Mouse (Mus musculus) gastrocnemius, adult 2 months (tissue): ENCODE results near the gene Ctrb1. TPM values are rescaled to one million over a fixed set of nuclear protein-coding genes. Genes with fewer than 3 reads are reported as not detected.
A peak's percentile ranks its signal among the peaks of the same experiment; 100 is the strongest.

Experiments used
- DNase-seq: peaks from one replicate; pipeline ENCODE4 v3.0.0; 2022
- H3K27ac ChIP-seq: fragments of 200-600 bp; 2 replicates; pipeline ENCODE4 v1.8.1; 2022; ENCODE audit warnings: mild to moderate bottlenecking
- H3K4me3 ChIP-seq: fragments of 200-600 bp; 2 replicates; pipeline ENCODE4 v1.8.1; 2022; ENCODE audit warnings: mild to moderate bottlenecking, moderate library complexity
- CTCF ChIP-seq: fragments of 200-600 bp; IDR thresholded peaks from 2 replicates; pipeline ENCODE4 v1.8.1; 2022; ENCODE audit warnings: antibody characterized with exemption, mild to moderate bottlenecking, moderate library complexity
- intact Hi-C: fragments of 180-260 bp; cut with DNase I; formaldehyde crosslinking; loops from one replicate; pipeline ENCODE4 v1.15.1; 2025
- total RNA-seq, 2 experiments: library from RNA; stranded (reverse); gene quantifications; 2 replicates each; pipeline ENCODE4 v1.2.3; 2021

The Ctrb1 gene
- total RNA-seq, 2 experiments from 2014 or later: not detected

DNA sequence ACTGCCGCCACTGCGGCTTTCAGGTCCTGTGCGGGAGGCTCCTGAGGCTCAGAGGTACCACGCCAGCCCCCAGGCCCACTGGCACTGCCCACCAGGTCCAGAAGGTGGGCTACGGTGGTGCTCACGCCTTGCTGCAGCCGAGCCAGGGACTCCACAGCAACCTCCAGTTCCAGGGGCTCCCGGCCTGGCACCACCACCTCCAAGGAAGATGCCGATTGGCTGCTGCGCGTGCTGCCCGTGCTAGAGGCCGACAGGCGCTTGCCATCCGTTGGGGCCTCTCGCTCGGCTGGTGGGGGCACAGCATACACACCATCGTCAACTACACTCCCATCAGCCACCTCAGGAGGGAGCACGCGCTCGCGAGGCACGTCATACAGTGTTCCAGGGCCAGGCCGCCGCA is 23.0 kb upstream of the Ctrb1 start:
- no peak for DNase-seq
- no peak overlapping the region for H3K27ac ChIP-seq
- H3K4me3 ChIP-seq: no peak overlapping the region
- TF ChIP-seq CTCF: no peak
- intact Hi-C loops: loop anchor here (5.0 kb wide), 1 partner anchor 37 kb away; no protein-coding TSS in a partner anchor

DNA sequence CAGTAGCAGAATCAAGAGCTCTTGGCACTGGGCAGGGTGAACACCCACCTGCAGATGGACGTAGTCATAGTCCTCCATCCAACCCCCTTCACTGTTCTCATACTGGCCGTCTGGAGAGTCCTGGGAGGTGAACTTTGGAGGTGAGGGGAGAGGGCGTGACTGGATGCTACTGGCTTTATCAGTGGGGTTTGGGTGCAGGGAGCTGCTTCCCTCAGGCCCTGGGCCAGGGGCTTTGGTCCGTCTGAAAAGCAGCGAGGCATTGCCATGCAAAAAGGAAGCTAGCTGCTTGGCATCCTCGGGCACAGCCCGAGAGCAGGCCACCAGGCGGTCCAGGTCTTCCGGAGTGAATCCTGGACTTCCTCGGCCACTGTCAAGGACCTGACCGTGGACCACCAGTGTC is 22.5 kb upstream of the Ctrb1 start:
- no peak overlapping the region for H3K27ac ChIP-seq
- intact Hi-C loops: loop anchor here (5.0 kb wide), 1 partner anchor 36 kb away; no protein-coding TSS in a partner anchor
- no peak for TF ChIP-seq CTCF
- no peak overlapping the region for H3K4me3 ChIP-seq
- no peak for DNase-seq

- Histone ChIP-seq H3K4me3 (no peak overlapping the region), H3K27ac (no peak overlapping the region)
- peak; percentile 95 for TF ChIP-seq CTCF
- intact Hi-C loops: loop anchor here (1.0 to 5.0 kb wide), 2 partner anchors 35 to 113 kb away; no protein-coding TSS in a partner anchor
- peak; percentile 86 for DNase-seq
Observed at GRCm38 (mm10) chr8:111712588-111712987, 21.8 kb upstream of the Ctrb1 start.

- intact Hi-C loops: loop anchor here (1.0 to 5.0 kb wide), 2 partner anchors 35 to 113 kb away; no protein-coding TSS in a partner anchor
- DNase-seq: no peak
Observed at GRCm38 (mm10) chr8:111712135-111712534, 21.3 kb upstream of the Ctrb1 start.

GRCm38 (mm10) chr8:111710777-111711485 is 20.1 kb upstream of the Ctrb1 start:
- intact Hi-C loops: loop anchor here (5.0 kb wide), 1 partner anchor 34 kb away; no protein-coding TSS in a partner anchor
- no peak for TF ChIP-seq CTCF
- Histone ChIP-seq H3K4me3 (no peak overlapping the region), H3K27ac (no peak overlapping the region)
- no peak for DNase-seq

More at GRCm38 (mm10) chr8:111712135-111712534, 21.3 kb upstream of the Ctrb1 start:
- TF ChIP-seq CTCF: no peak
- H3K4me3 ChIP-seq: no peak overlapping the region
- H3K27ac ChIP-seq: no peak overlapping the region

- Histone ChIP-seq H3K4me3 (no peak overlapping the region), H3K27ac (no peak overlapping the region)
- intact Hi-C loops: no loop called here
- no peak for TF ChIP-seq CTCF
- peak; percentile 15 for DNase-seq
Observed at GRCm38 (mm10) chr8:111709223-111709622, 18.4 kb upstream of the Ctrb1 start.

DNA sequence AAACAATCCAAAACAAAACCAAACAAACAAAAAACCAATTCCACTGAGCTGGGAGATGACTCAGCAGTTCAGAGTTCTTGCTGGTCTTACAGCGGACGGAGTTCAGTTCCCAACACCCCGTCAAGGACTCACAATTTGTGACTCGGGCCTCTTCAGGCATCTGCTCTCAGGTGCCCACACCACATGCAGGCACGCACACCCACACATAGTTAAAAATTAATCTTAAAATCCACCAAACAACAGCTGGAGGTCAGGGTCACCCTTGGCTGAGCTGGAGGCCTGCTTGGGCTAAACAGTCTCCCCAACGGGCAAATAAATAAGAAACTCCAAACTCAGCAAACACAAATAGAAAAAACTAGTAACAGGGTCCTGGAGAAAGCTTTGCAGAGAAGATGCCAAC is 17.5 kb upstream of the Ctrb1 start:
- no peak overlapping the region for H3K4me3 ChIP-seq
- H3K27ac ChIP-seq: no peak overlapping the region
- intact Hi-C loops: no loop called here
- TF ChIP-seq CTCF: no peak
- DNase-seq: peak; percentile 10

DNA sequence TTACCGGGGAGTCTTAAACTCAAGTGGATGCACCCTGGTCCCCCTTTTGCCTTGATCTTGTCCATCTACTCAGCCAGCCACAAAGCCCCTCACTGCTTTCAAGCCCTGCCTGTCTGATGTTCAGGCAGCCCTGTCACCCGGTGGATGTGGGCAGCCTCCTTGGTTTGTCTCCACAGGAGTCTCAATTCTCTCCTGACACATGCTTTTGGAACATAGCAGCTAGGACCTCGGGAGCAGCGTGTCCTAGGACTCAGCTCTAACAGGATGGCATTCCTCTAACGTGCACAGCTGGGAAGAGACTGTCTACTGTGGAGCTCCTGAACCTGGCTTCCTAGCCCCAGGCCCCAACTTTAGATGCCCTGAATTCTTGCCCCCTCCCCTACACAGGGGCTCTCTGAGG is 14.9 kb upstream of the Ctrb1 start:
- TF ChIP-seq CTCF: no peak
- intact Hi-C loops: no loop called here

GRCm38 (mm10) chr8:111705222-111705621 is 14.4 kb upstream of the Ctrb1 start:
- no peak for TF ChIP-seq CTCF
- no peak overlapping the region for H3K27ac ChIP-seq

More for the DNA sequence above, 14.9 kb upstream of the Ctrb1 start:
- Histone ChIP-seq H3K4me3 (no peak overlapping the region), H3K27ac (no peak overlapping the region)
- peak; percentile 10 for DNase-seq

GRCm38 (mm10) chr8:111704585-111704984 is 13.8 kb upstream of the Ctrb1 start:
- intact Hi-C loops: no loop called here
- Histone ChIP-seq H3K4me3 (no peak overlapping the region), H3K27ac (no peak overlapping the region)
- peak; percentile 12 for DNase-seq
- TF ChIP-seq CTCF: no peak

More at GRCm38 (mm10) chr8:111705222-111705621, 14.4 kb upstream of the Ctrb1 start:
- no peak overlapping the region for H3K4me3 ChIP-seq
- intact Hi-C loops: no loop called here
- peak; percentile 13 for DNase-seq

- intact Hi-C loops: no loop called here
- Histone ChIP-seq H3K27ac (no peak overlapping the region), H3K4me3 (no peak overlapping the region)
- DNase-seq: peak; percentile 10
- no peak for TF ChIP-seq CTCF
Observed at GRCm38 (mm10) chr8:111701380-111701779, 10.6 kb upstream of the Ctrb1 start.

DNA sequence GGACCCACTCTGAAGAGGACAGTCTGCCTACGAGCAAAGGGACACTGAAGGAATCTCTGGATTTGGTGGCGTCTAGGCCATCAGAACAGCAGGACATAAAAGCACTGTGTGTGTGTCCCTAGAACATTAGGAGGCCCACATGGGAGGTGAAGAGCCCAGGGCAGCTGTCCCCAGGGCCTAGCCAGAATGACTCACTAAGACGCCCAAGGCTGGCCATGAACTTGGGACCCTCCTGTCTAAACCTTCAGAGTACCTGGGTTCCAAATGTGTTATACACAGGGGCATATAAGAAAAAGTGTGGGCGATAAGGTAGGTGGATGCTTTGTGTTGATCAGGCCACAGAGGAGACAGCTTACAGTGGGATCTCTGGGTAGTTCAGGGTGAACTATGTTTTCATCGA is 9.9 kb upstream of the Ctrb1 start:
- TF ChIP-seq CTCF: no peak
- intact Hi-C loops: no loop called here
- no peak overlapping the region for H3K27ac ChIP-seq

GRCm38 (mm10) chr8:111700201-111700600 is 9.4 kb upstream of the Ctrb1 start:
- peak; percentile 2 for DNase-seq
- intact Hi-C loops: no loop called here
- Histone ChIP-seq H3K4me3 (no peak overlapping the region), H3K27ac (no peak overlapping the region)
- no peak for TF ChIP-seq CTCF

More for the DNA sequence above, 9.9 kb upstream of the Ctrb1 start:
- H3K4me3 ChIP-seq: no peak overlapping the region
- no peak for DNase-seq

- no peak overlapping the region for H3K27ac ChIP-seq
- intact Hi-C loops: no loop called here
- no peak for TF ChIP-seq CTCF
Observed at GRCm38 (mm10) chr8:111699035-111699434, 8.2 kb upstream of the Ctrb1 start.

More at GRCm38 (mm10) chr8:111699035-111699434, 8.2 kb upstream of the Ctrb1 start:
- no peak overlapping the region for H3K4me3 ChIP-seq
- DNase-seq: peak; percentile 2
